Mouse (Mus musculus): Measurements from ENCODE around the gene E130116L18Rik. TPM values are rescaled to one million over a fixed set of nuclear protein-coding genes. Genes with fewer than 3 reads are reported as not detected.
A peak's percentile ranks its signal among the peaks of the same experiment; 100 is the strongest.
"Not testable (repeated sequence)": the region's sequence is repeated elsewhere in the genome, so short reads cannot be mapped to it uniquely, and the experiment has no call there.

E130116L18Rik gene
- not detected for total RNA-seq (2021)
- long read RNA-seq, experiment 1, result 0 reads
- long read RNA-seq, experiment 2, result 0 reads

- DNase-seq, result peak; percentile 91
Measured at GRCm38 (mm10) chr5:25222752-25223702, at the start of gene E130116L18Rik. TSS of gene E130116L18Rik (minus strand) at chr5:25223153.

DNA sequence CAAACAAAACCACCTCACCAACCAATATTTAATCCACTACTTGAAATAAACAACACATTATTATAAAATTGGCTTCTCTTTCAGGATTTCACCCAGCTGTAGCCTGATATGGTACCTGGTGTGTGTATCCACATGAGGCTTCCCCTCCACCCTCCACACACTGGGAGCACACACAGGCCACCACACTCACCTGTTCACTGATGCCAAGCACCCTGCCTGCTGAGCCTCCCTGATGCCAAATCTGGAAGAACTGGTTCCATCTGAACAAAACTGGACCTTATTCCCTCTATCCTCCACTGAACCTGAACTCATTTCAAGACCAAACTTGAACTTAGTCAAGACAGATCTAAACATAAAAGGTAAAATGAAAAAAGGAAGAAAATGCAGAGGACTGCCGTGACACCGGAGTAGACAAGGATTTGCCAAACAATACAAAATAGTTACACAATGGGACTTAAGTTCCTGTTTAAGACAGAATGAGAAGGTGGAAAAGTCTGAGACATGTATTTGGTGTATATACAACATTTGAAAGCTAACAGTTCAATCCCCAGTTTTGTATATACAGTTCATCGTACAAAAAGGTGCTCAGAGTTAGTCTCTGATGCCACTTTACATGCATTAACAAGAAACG, 45.4 kb upstream of the E130116L18Rik start:
- no peak for DNase-seq

- DNase-seq, result no peak
Measured at GRCm38 (mm10) chr5:25262266-25262665, 39.3 kb upstream of the E130116L18Rik start.

- DNase-seq, result no peak
Measured at GRCm38 (mm10) chr5:25261452-25261851, 38.5 kb upstream of the E130116L18Rik start.

DNA sequence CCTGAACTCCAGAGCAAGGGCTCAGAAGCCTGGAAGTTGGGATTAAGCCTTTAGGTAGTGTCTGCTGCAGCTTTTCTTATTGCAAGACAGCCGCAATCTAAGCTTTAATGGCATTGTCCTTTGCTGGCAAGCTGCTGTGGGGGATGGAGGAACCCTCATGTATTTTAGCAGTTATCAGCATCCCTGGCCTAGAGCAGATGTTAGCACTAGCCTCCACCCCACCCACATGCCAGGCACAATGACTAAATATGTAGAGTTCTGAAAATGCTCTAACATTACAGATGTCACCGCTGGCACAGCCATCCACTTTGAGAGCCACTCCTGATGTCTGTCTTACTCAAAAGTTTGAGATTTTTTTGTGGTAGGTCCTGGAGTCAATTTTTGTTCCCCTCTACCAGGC, 33.7 kb upstream of the E130116L18Rik start:
- no peak for DNase-seq

DNA sequence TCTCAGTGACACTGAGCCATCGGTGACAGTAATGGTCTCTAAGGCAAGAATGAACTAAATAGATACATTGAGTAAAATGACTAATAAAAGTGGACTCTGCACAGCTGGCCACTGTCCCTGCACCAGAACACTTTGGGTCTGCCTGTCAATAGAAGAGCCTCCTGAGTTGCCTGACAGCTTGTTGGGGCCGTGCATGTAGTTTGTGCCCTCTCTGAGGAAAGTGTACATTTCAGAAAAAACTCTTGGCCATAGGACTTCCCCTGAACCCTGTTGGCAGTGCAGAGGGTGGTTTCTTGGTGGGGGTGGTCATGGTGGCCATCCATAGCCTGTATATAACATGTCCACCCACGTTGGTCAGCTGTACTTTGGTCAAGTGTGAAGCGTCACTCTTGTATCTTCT, 31.5 kb upstream of the E130116L18Rik start:
- DNase-seq, result no peak

DNA sequence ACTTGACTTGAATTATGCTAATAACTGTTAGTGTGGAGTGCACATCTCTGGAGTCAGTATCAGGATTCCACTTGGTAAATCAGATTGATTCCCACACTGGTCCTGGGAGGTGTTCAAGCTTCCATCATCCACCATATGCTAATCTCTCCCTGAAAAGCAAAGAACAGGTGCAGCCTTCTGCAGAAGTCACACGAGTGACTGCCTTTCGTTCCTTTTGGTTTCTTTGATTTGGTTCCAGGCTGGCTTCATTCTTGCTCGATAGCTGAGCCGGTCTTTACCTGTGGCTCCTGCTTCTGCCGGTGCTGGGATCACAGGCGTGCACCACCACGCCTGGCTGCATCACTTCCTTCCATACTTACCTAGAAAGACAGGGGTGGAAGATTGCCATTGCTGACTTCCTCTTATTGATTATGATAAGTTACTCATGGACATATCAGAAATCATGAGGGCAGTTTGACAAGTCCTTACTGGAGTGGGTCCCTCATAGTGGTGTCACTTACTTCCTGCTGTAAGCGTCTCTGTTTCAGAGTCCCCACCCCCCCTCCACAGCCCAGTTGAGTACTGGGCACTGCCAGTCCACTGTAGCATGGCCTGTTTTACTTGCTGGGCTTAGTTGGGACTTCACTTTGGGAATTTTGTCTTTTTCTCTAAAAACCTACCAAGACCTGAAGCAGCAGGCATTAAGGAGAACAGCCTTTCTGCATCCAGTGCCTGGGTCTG, 30.0 kb upstream of the E130116L18Rik start:
- no peak for DNase-seq

DNA sequence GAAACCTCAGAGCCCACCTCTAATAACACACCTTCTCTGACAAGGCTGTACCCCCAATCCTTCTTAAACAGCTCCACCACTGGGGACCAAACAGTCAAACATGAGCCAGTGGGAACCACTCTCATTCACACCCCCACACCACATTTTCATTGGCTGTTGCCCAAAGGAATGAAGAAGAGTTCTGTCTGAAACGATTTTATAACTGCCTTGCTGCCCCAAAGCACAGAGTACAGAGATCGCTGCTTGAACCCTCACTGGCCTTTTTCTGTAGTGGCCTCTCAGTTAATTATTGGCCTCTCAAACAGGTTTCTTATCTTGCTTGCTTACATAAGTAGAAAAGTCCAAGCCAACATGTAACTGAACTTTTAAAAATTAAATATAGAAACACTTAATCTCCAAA, 29.5 kb upstream of the E130116L18Rik start:
- DNase-seq, result no peak

DNA sequence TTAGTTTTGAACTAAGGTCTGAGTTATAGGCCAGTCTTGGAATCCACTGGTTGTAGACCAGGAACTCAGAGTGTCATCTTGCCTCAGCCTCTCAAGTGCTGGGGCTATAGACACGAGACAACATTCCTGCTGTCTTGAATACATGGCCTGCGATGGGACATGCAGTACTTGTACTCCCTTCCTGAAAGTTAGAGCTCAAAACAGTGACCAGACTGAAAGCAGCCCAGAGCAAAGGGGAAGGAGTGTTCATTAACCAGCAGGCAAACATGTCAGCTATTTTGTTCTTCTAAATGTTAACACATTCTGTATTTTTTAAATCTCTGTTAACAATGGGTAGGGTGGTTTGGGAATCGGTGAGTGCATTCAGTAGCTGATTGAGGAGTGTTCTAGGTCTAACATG, 24.1 kb upstream of the E130116L18Rik start:
- no peak for DNase-seq

- no peak for DNase-seq
Measured at GRCm38 (mm10) chr5:25246473-25246865, 23.5 kb upstream of the E130116L18Rik start.

- no peak for DNase-seq
Measured at GRCm38 (mm10) chr5:25245806-25246472, 23.0 kb upstream of the E130116L18Rik start.

DNA sequence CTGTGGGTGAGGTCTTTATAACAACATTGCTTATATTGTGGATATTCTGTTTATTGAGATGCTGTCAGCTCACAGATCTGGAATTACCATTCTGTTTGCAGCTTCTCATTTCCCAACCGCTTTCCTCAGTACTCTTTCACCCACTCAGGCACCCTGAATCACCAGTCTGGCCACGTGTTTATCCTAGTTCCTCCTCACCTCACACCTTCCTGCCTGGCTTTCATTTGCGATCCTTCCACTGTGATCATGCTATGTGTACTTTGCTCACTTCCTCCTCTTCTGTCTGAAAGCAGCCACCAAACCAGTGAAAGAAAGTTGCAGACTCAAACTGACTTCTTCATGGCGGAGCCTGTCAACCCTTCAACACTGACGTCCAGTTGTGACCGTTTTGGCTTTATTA, 20.1 kb upstream of the E130116L18Rik start:
- DNase-seq, result no peak

DNA sequence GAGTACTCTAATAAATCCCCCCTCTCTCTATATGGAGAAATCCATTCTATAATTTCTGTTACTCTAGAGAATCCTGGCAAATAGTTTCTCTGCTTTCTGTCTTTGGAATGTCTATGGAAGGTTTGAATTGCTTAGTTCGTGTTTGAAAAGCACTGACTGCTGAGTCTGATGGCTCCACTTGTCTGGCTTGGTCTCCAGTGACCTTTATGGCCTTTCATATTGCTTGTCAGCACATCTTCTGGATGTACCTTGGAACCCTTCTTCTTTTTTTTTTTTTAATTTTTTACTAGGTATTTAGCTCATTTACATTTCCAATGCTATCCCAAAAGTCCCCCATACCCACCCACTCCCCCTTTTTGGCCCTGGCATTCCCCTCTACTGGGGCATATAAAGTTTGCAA, 1.4 kb upstream of the E130116L18Rik start:
- DNase-seq, result not testable (repeated sequence)

DNA sequence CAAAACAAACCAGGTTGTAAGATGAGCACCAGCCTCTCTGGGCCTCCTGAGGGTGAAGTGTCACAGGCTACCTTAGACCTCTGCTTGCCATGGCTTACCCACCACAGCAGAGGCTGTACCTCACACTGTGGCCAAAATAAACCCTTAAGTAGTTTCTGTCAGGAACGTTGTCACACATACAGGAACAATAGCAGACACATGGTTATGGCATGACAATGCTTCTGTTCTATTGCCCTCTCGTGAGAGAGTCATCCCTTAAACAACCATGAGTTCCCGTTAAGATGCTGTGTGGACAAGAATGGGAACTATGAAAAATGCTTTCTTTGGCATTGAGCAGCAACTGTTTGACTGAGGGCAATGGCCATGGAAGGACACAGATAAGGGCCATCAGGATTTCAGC, 1.3 kb downstream of the E130116L18Rik start, which contains the start of gene Galnt11:
Gene Galnt11 (plus strand): TSS at position 301 of the 400 bp plus-strand sequence.
- DNase-seq, result no peak

- no peak for DNase-seq
Measured at GRCm38 (mm10) chr5:25215006-25215405, 7.9 kb downstream of the E130116L18Rik start.

- DNase-seq, result peak in 1 of 2 experiments; percentile 9
Measured at GRCm38 (mm10) chr5:25213216-25213615, 9.7 kb downstream of the E130116L18Rik start.

DNA sequence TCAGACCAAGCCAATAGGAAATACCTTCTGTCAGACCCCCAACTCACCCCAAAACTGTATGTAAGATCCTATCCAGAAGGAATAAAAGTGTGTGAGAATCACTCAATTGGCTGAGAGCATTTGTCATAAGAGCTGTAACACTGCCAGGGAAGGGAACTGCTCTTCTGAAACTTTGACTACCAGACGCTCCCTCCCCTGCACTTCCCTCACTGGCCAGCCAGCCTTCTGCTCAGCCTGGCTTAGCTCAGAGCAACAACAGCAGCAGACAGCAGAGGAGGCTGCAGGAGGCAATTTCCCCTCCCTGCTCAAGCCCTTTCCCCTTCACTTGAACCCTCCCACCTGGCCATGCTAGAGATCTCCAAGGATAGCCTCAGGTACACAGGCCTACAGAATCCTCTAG, 11.1 kb downstream of the E130116L18Rik start:
- no peak for DNase-seq

DNA sequence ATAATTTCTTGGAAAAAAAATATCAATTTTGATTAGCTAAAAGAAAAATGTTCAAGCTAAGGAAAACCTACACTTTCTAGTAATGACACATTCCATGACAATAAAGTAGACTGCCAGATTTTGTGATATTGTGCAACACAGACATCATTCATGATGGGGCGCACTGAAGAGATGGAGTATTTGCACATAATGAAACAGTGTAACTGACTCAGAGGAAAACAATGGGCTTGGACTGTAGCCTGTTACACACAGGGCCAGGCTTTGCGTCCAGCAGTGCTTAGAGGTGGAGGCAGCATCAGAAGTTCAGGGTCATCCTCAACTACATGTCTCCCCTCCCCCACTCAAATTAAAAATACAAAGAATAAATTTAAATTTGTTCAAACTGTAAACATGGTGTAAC, 32.4 kb downstream of the E130116L18Rik start:
- peak; percentile 21 to 47 for DNase-seq

DNA sequence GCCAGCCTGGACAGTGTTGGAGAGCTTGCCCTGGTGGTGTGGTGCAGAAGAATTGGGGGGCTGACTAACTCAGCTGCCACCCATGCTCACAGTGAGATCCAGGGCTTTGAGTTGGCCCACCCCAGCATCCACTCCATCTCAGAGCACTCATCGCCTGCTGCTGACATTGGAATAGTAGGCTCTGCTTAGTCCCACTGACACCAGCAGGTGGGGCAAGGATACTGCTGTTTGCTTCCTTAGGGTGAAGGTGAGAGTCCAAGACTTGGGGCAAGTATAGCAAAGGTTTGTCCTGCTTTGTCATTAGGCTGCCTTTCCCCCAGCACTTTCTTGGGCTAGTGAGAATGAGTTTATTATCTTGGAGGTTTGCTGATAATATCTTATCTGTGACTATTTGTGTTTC, 34.2 kb downstream of the E130116L18Rik start:
- DNase-seq, result peak; percentile 27 to 36

DNA sequence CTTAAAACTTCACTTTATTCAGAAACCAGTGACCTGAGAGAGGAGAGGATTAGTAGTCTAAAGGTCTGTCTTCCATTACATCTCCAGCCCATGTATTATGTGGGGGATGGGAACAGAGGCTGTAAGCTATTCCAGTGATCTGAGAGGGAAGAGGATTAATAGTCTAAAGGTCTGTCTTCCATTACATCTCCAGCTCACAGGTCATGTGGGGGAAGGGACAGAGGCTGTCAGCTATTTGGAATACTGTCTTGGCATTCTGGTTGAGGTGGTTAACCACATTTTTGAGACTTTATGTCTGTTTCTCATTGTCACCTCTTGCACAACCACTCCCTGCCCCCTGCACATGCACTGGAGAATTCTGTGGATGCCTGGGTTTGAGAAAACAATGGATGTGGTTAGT, 35.2 kb downstream of the E130116L18Rik start:
- DNase-seq, result no peak

- DNase-seq, result no peak
Measured at GRCm38 (mm10) chr5:25184594-25184993, 38.4 kb downstream of the E130116L18Rik start.

DNA sequence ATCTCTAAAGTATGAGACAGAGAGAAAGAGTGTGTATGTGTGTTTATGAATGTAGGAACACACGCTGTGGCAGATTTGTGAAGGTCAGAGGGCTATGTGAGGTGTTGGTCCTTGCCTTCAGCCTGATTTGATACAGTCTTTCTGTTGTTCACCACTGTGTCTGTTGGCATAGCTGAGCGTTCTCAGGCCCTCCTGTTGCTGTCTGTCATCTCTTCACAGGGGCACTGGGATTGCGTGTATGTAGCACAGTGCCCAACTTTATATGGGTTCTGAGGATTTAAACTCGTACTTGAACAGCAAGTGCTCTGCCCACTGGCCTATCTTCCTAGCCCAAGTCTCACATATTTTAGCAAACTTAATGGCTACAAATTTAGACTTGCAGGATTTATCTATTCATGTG, 39.4 kb downstream of the E130116L18Rik start:
- no peak for DNase-seq

Data from adrenal gland, postnatal 36 days (tissue).